Mouse (Mus musculus) lung, postnatal 25 days (tissue): ENCODE results near the gene Slc23a3.

ENCODE experiments used
- DNase-seq: peaks from one replicate; pipeline ENCODE4 v3.0.0; 2022; ENCODE audit warnings: low spot score

Gene Slc23a3

DNA sequence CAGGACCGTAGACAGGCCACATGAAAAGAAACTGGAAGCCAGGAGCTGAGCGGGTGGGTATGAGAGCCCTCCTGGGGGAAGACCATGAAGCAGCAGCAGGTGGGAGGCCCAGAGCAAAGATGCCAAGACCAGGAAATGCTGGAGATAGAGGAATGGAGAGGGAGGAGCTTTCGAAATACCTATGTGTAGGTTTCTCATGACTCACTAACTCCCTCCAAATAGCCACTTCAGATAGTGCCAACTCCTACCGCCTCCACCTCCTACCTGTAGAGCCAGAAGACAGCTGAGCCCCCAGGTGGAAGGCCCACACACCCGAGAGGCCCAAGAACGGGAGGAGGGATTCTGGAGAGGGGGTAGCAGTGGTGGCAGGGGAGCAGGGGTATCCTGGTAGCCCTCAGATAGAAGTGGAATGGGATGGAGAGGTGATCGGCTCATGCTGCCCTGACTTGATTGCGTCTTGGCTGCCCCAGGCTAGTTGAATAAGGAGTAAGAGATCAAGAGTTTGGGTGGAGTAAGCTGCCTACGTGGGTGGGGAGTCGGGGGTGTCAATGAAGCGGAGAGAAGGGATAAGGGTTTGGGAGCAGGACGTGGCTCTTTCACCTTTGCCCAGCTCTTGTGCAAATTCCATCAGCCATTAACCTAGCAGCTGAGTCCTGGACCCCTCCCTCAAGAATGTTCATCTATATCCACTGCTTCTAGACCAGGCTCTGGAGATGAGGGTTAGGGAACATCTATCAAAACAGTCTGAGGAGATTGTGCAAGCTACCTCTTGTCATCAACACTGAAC, at the start of gene Slc23a3:
Gene Slc23a3, minus strand, starts transcription at position 470 of the 787 bp plus-strand sequence.
- DNase-seq, result no peak

DNA sequence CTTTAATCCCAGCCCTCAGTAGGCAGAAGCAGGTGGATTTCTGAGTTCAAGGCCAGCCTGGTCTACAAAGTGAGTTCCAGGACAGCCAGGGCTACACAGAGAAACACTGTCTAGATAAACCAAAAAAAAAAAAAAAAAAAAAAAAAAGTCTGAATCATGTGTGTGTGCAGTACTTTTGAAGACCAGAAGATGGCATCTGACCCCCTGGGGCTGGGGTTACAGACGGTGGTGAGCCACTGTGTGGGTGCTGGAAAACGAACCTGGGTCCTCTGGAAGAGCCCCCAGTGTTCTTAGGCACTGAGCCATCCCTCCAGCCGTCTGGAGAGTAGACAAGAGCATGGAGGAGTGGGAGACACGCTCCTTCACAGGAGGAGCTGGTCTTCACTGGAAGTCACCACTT, 48.5 kb upstream of the Slc23a3 start:
- no peak for DNase-seq

DNA sequence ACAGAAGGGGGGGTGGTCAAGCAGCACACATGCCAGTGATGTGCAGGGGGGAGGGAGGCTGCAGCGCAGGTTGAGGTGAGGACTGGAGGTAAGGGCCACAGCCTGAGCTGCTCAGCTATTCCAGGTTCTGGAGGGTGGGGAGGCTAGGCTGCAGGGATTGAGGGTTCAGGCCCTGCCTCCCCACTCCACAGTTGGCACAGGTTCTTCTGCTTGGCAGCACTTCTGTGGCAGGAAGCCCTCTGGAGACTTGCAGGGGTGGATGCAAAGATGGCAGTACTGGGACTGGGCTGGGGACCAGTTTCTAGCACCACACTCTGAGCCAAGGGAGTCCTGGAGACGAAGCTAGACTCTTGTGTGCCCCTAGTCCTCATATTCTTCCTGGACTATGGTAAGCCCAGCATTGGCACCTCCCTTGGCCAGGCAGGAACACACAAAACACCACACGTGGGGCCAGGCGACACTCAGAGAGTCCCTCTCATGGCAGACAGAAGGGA, 47.7 kb upstream of the Slc23a3 start:
- DNase-seq, result no peak

- DNase-seq, result no peak
These were observed 47.1 kb upstream of the Slc23a3 start for GRCm38 (mm10) chr1:75180741-75181140.

DNA sequence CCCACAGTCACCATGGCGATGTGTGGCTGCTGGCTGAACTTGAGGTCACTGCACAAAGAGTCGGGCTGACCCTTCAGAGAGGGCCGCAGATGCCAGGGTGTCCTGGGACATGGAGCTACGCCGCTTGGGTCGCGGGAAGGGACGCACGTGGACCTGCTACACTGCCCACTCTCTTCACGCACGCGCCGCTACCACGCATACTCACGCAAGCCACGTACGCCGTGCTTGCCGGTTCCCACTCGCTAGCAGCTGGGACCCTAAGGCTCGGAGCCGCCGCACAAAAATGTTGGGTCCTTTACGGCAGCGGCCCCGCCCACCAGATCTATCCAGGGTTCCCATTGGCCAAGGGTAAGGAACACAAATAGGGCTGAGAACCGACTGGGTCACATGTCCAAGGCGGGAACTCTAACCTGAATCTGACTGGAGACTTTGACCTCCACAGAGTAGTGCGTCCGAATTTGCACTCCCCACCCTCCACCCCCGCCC, 46.5 kb upstream of the Slc23a3 start, which contains the start of gene Abcb6:
Gene Abcb6, minus strand, starts transcription at position 288 of the 486 bp plus-strand sequence.
- DNase-seq, result peak; percentile 90

GRCm38 (mm10) chr1:75179334-75180104, 45.8 kb upstream of the Slc23a3 start:
- no peak for DNase-seq

DNA sequence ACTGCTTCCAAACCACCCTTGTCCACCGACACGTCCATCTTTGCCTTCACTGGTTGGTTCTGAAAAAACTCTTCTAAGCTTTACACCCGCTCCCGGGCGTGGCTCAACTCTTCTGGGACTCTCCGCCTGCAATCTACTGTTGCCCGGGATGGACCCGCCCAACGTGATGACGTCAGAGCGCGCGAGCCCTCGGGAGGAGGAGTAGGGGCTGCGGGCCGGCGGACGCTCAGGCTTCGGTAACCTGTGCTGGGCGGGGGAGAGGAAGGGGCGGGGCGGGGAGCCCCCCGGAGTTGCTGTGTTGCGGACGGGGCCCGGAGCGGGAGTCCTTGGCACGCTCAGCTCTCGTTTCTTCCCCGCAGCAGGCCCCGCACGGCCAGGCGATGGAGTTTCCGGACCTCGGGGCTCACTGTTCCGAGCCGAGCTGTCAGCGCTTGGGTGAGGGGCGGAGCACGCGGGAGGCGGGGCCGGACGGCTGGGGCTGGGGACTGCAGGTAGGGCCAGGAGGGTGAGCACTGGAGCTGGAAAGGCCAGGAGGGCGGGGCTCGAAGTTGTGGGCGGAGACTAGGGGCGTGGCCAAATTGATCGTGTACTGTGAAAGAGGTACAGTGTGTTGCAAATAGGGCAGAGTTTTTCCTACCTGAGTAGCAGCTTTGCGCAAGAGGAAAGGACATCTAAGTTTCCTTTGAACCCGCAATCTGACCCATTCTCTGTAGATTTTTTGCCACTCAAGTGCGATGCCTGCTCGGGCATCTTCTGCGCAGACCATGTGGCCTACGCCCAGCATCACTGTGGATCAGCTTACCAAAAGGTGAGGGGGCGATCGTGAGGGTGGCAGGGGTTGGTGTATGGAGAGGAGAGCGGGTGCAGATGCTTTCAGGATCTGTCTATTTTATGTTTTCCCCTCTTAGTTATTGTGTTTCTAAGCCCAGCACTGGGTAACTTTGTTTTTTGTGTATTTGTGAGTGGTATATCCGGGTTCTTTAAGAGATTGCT, 35.1 kb upstream of the Slc23a3 start, which contains the start of gene Zfand2b:
Gene Zfand2b, plus strand, starts transcription at position 175 of the 993 bp plus-strand sequence.
- DNase-seq, result peak; percentile 98

GRCm38 (mm10) chr1:75168093-75168471, 34.4 kb upstream of the Slc23a3 start:
- no peak for DNase-seq

- DNase-seq, result no peak
These were observed 26.5 kb upstream of the Slc23a3 start for GRCm38 (mm10) chr1:75160256-75160617.

GRCm38 (mm10) chr1:75159540-75160255, 26.0 kb upstream of the Slc23a3 start:
- no peak for DNase-seq

GRCm38 (mm10) chr1:75158990-75159389, 25.3 kb upstream of the Slc23a3 start:
- no peak for DNase-seq

DNA sequence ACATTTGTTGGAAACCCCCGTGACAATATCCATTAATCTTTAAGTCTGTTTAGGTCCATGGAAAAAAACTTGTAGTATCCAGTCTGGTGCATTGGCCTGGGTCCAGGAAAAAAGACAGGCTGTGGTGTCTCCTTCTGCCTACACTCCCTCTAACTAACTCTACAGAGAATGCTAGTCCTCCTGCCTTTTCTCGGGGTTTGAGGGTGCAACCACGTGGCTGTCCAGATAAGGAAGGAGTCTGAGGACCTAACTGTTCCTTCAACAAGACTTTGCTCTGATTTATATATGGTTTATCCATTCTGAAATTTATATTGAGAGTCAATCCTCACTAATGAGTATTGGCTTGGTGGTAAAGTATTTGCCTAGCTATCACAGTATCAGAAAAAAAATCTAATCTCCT, 22.1 kb upstream of the Slc23a3 start:
- no peak for DNase-seq

DNA sequence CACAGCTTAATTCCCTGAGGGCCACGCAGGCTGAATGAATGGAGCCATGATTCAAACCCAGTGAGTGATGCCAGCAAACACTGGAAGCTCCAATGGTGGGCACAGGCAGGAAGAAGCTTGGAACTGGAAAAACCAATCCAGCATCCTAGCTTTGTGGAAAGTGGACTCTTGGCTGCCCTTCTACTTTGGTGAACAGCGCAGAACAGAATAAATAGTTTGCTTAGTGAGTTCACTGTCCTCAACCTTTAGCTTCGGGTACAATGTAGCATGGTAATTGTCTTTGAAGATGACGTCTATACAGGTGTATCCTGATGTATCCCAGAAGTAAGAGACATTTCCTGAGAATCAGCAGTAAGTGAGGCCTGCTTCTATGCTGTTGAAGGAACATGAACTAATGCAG, 15.0 kb upstream of the Slc23a3 start:
- no peak for DNase-seq

- DNase-seq, result no peak
These were observed 13.9 kb upstream of the Slc23a3 start for GRCm38 (mm10) chr1:75147411-75148135.

DNA sequence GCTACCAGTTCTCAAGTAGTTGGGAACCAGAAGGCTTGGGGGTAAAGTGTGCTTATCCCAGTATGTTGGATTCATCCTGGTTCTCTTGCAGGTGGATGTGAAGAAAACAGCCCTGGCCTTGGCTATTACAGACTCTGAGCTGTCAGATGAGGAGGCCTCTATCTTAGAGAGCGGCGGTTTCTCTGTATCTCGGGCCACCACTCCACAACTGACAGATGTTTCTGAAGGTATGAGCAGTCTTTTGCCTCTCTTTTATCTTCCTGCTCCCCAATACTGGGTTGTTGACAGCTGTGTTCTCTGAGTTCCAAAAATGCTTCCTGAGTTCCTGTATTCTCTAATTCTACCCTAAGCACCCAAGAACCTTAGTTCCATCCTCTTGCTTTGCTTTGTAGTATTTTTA, 11.9 kb upstream of the Slc23a3 start:
- no peak for DNase-seq

GRCm38 (mm10) chr1:75142301-75143261, 8.9 kb upstream of the Slc23a3 start, which contains the start of the genes Cnppd1 and Retreg2:
Cnppd1 (minus strand) TSS chr1:75142711.
Retreg2 (plus strand) TSS chr1:75142778.
- peak; percentile 96 for DNase-seq

- peak; percentile 73 for DNase-seq
These were observed 7.9 kb upstream of the Slc23a3 start for GRCm38 (mm10) chr1:75141486-75142190.

DNA sequence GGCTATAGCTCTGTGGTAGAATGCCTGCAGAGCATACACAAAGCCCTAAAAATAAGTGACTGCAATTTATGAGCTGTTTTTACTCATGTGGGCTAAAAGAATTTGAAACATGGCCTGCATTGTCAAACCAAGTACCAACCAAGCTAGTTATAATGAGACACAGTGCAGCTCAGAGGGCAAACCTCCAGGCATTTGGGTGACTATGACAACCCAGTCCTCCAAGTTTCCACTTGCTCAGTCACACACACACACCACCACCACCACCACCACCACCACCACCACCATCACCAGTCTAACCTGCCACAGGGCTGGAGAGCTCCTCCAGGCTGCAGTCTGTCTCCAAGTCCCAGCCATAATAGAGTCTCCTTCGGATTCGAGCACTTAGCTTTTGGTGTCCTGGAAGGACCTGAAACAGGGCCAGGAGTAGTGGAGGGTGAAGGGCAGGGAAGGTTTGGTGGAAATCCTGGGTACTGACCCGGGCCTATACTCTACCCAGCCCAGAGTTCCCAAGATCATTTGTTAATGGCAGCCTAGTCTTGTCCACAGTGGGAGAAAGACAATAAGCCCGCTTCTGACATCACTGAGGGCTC, 7.0 kb upstream of the Slc23a3 start:
- DNase-seq, result no peak
